Mouse (Mus musculus): ENCODE data around the gene Plxna2.

DNA sequence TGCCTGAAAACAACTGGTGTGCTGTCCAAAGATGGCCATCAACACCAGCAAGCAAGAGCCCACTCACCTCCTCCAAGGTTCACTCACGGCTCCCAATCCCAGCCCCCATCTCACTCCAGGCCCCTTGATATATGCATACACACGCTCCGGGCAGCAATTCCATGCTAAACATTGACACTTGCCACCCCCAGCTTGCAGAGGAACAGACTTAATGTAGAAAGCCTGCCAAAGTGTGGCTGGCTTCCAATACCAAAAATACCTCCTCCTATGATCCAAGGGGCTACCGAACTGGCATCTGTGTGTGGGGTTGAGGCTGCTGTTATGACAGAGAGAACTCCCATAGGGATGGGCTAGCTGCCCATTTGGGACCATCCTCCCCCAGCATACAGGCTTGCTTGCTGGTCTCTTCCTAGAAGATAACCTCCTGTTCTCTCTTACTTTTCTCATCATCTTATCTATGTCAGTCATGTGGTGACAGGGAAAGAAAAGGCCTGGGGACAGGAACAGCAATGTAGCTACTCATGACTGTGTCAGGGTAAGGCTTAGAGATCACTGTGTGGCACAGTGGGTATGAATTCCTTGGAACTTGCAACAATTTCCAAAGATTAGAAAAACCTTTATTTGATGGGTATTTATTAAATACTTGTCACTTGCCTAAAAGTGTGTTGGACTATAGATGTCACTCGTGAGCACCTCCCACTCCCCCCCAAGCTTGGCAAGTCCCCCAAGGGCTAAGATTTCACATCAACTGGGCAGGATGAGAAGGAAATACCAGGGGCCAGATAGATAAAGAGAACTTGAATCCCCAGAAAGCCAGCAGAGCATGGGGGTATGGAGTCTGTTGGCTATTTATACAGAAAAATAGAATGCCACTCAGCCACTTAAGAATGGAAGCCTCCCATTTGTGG is 3.8 kb upstream of the Plxna2 start:
- TF ChIP-seq CTCF (IDR thresholded peaks at IDR 0.05; ENCODE audit: extremely low read depth, insufficient read length, insufficient replicate concordance, low read depth, low read length) (no peak), POLR2A (IDR thresholded peaks at IDR 0.05; ENCODE audit: low read depth, low read length) (no peak)

Data from small intestine, adult 2 months (tissue).